Mouse (Mus musculus) heart, embryonic 14.5 days (tissue): Measurements from ENCODE around the gene Cstad. TPM values are rescaled to one million over a fixed set of nuclear protein-coding genes. Genes with fewer than 3 reads are reported as not detected.

Experiments
- polyA plus RNA-seq: library from polyadenylated mRNA; unstranded; fragments of >200 nt; fragmentation: Nextera tagmentation; extraction: Ambion mirVana; gene quantifications from 2 replicates; pipeline ENCODE4 v1.2.1, GENCODE M21; 2014

Gene Cstad
- polyA plus RNA-seq, 1 experiment from 2014 or later = 3.8 TPM

Other genes with a start within 250 kb of the Cstad start
- 94.6 and 97.3 TPM in 2 replicates for gene Sh3glb2, start 235.7 kb upstream of the Cstad start, polyA plus RNA-seq
- 28.3 and 31.6 TPM in 2 replicates for gene Miga2, start 230.8 kb upstream of the Cstad start, polyA plus RNA-seq
- 16.8 and 20.8 TPM in 2 replicates for gene Dolpp1, start 202.8 kb upstream of the Cstad start, polyA plus RNA-seq
- 127 and 135 TPM in 2 replicates for gene Crat, start 179.2 kb upstream of the Cstad start, polyA plus RNA-seq
- gene Ptpa, start 179.0 kb upstream of the Cstad start, polyA plus RNA-seq = 42.0 and 61.2 TPM in 2 replicates
- 3.5 and 4.2 TPM in 2 replicates for gene Ier5l, start 120.8 kb upstream of the Cstad start, polyA plus RNA-seq
- gene 1700001O22Rik, start 208.6 kb downstream of the Cstad start, polyA plus RNA-seq = 1.8 and 2.1 TPM in 2 replicates
- gene Ntmt1, start 212.8 kb downstream of the Cstad start, polyA plus RNA-seq = 84.2 and 84.9 TPM in 2 replicates
- gene Asb6, start 235.3 kb downstream of the Cstad start, polyA plus RNA-seq = 16.7 and 17.8 TPM in 2 replicates
- gene Prrx2, start 239.9 kb downstream of the Cstad start, polyA plus RNA-seq = 33.2 and 47.0 TPM in 2 replicates